In genomic region chr10:99552373-99552772, GRCm38 (mm10) we compare ENCODE assay signal across 9 mouse cellular contexts.
"Had no signal": no experiment of that assay in that cellular context is flagged by ENCODE, and none has a peak within 500 bp of the region (broad histone marks: within the 10 kb centered on the region; RNA-seq: fewer than 3 reads in every experiment).

No protein-coding gene starts in this region.

- H3K9me3 ChIP-seq: limb, embryonic 15.5 days; midbrain, embryonic 12.5 days had no signal

- ATAC-seq: midbrain, embryonic 16.5 days had no signal

- H3K27me3 ChIP-seq: limb, embryonic 15.5 days; midbrain, embryonic 12.5 days had no signal

- H3K4me1 ChIP-seq: midbrain, embryonic 12.5 days had no signal

- H3K4me3 ChIP-seq: limb, embryonic 15.5 days; midbrain, embryonic 12.5 days had no signal

- DNase-seq: kidney, adult 8-10 months; kidney, postnatal 25 days; lung, adult 18-20 months; right cerebral cortex, postnatal 14 days; thymus, postnatal 36 days had no signal

- H3K27ac ChIP-seq: limb, embryonic 15.5 days; liver, embryonic 14.5 days; midbrain, embryonic 12.5 days had no signal

- H3K36me3 ChIP-seq: limb, embryonic 15.5 days; midbrain, embryonic 12.5 days had no signal

- H3K9ac ChIP-seq: limb, embryonic 15.5 days; liver, embryonic 14.5 days; midbrain, embryonic 12.5 days had no signal

- H3K4me2 ChIP-seq: limb, embryonic 15.5 days; midbrain, embryonic 12.5 days had no signal
